Mouse (Mus musculus): ENCODE results near the gene Srebf1.

DNA sequence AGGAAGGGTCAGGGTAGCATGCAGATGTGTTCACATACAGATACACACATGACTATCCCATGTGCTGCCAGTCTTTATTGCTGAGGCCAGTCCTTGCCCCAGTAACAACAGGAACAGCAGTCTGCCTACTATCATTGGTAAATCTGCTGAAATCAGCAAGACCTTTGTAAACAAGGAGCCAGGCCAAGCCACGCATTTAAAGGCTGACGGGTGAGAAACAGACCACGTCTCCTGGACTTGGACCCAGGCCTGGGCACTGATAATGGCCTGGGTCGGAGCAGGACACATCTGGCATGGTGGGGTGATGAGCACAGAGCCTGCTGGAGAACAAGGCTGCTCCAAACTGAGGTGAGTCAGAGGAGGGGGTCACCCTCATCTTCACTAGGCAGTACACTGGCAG, 18.1 kb upstream of the Srebf1 start:
- TF ChIP-seq CTCF (IDR thresholded peaks at IDR 0.05; ENCODE audit: low read depth, low read length): no peak
- no peak for TF ChIP-seq POLR2A (IDR thresholded peaks at IDR 0.05; ENCODE audit: borderline replicate concordance, low read depth, low read length)

Data from bone marrow macrophage, adult 2 months (primary cell).